Mouse (Mus musculus): ENCODE measurements around the gene Scgb3a1. TPM values are rescaled to one million over a fixed set of nuclear protein-coding genes. Genes with fewer than 3 reads are reported as not detected.

Gene Scgb3a1
- polyA plus RNA-seq, 1 experiment, result 0.38 TPM

DNA sequence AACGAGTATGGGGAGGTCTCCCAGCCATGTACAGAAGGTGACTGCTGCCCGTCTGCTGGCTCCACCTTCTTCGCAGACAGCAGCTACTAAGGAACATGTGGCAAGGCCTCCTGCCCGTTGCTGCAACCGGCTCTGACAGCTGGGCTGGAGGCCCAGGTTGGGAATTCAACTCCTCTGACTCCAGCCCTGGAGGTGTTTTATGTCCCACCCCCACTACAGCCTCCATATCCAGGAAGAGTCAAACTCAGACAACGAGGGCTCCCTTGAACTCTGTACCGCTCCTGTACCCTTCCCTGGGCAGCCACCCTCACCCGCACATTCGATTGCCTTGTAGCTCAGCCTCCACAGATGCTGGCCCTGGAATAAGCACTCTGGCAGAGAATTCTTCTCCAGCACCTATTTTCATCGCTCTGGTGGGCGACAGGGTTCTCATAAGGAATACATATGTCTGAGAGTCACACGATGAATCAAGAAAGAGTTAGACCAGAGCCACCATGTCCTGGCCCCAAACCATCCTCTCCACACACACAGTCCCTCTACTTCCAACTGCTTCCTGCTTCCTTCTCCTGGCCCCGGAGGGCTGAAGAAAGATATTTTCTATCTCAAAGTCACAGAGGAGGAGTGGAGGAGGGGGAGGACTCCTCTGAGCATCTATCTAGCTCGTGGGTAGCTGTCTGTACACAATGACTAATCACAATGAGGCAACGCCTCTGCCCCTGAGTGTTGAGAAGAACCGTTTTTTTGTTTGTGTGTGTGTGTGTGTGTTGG lies 12.2 kb upstream of the Scgb3a1 start:
- peaks cover 5% of the 10 kb centered on the region for H3K4me1 ChIP-seq (ENCODE audit: control insufficient read depth, insufficient read depth, low read length)
- H3K27ac ChIP-seq (ENCODE audit: control insufficient read depth, insufficient read depth, low read depth, low read length), result 0 out of 2 replicates have a peak overlapping the region, but pooled peaks have one; percentile 5
- H3K36me3 ChIP-seq (ENCODE audit: control insufficient read depth, insufficient read depth, low read length), result no peaks in the 10 kb centered on the region
- TF ChIP-seq POLR2A (IDR thresholded peaks at IDR 0.05; ENCODE audit: control insufficient read depth, low read depth, low read length) (no peak), CTCF (IDR thresholded peaks at IDR 0.05; ENCODE audit: control insufficient read depth, insufficient read depth, insufficient replicate concordance, low read depth, low read length) (no peak)
- H3K27me3 ChIP-seq (ENCODE audit: control insufficient read depth, insufficient read depth, low read length), result no peaks in the 10 kb centered on the region
- H3K4me3 ChIP-seq (ENCODE audit: control insufficient read depth, low read depth, low read length), result no peak overlapping the region

GRCm38 (mm10) chr11:49651762-49652322 lies 11.6 kb upstream of the Scgb3a1 start:
- Histone ChIP-seq H3K4me3 (ENCODE audit: control insufficient read depth, low read depth, low read length) (no peak overlapping the region), H3K36me3 (ENCODE audit: control insufficient read depth, insufficient read depth, low read length) (no peaks in the 10 kb centered on the region), H3K27ac (ENCODE audit: control insufficient read depth, insufficient read depth, low read depth, low read length) (no peak overlapping the region), H3K27me3 (ENCODE audit: control insufficient read depth, insufficient read depth, low read length) (no peaks in the 10 kb centered on the region), H3K4me1 (ENCODE audit: control insufficient read depth, insufficient read depth, low read length) (peaks cover 5% of the 10 kb centered on the region)
- TF ChIP-seq CTCF (IDR thresholded peaks at IDR 0.05; ENCODE audit: control insufficient read depth, insufficient read depth, insufficient replicate concordance, low read depth, low read length), result no peak
- TF ChIP-seq POLR2A (IDR thresholded peaks at IDR 0.05; ENCODE audit: control insufficient read depth, low read depth, low read length), result no peak

DNA sequence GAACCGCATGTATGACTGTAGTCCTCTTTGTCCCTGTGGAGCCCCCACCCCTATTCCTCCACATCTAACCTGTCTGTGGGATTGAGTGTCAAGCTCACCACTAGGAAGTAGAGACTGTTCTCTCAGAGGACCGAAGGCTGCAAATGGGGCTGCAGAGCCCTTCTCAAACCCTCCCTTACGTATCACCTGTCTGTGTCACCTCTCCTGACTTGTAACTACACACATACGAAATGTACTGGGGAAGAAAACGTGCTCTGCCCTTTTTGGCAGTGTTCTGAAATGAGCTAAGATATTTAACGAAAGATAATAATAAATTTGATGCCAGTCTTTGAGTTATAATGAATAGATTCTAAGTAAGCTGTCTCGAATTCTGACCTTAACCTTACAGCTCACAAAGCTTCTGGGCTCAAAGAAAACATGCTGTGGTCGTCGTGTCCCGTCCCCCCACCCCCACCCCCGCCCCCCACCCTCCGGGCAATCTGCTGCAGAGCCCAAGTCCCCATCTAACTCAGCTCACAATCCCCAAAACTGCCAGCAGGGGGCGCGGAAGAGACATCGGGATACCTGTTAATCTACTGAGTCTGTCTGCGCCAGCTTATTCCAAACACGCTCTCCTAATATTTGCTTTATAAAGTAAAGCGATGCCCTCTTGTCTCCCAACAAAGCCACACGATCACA lies 10.9 kb upstream of the Scgb3a1 start:
- TF ChIP-seq CTCF (IDR thresholded peaks at IDR 0.05; ENCODE audit: control insufficient read depth, insufficient read depth, insufficient replicate concordance, low read depth, low read length), result peak; percentile 78; the same call in 1 of the 2 replicates
- TF ChIP-seq POLR2A (IDR thresholded peaks at IDR 0.05; ENCODE audit: control insufficient read depth, low read depth, low read length), result no peak

DNA sequence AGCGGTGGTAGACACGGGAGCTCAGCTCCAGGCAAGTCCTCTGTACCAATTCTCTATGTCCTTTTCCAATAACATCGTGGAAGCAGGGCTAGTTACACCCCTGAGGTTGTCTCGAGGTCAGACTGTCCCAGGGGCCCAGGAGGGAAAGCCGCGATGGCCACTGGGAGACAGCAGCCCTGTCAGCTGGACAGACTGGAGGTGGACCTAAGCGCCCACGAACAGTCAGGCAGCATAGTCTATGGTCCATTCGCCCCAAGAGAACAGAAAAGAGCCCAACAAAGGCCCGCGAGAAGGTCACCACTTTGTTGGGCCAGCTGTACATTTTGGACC lies 10.4 kb upstream of the Scgb3a1 start:
- Histone ChIP-seq H3K27ac (ENCODE audit: control insufficient read depth, insufficient read depth, low read depth, low read length) (no peak overlapping the region), H3K27me3 (ENCODE audit: control insufficient read depth, insufficient read depth, low read length) (no peaks in the 10 kb centered on the region), H3K36me3 (ENCODE audit: control insufficient read depth, insufficient read depth, low read length) (no peaks in the 10 kb centered on the region), H3K4me3 (ENCODE audit: control insufficient read depth, low read depth, low read length) (peak overlapping the region; percentile 26; the same call in 1 of the 2 replicates), H3K4me1 (ENCODE audit: control insufficient read depth, insufficient read depth, low read length) (peaks cover 8% of the 10 kb centered on the region)
- TF ChIP-seq CTCF (IDR thresholded peaks at IDR 0.05; ENCODE audit: control insufficient read depth, insufficient read depth, insufficient replicate concordance, low read depth, low read length) (no peak), POLR2A (IDR thresholded peaks at IDR 0.05; ENCODE audit: control insufficient read depth, low read depth, low read length) (no peak)

More for the DNA sequence above, 10.9 kb upstream of the Scgb3a1 start:
- Histone ChIP-seq H3K4me1 (ENCODE audit: control insufficient read depth, insufficient read depth, low read length) (peaks cover 5% of the 10 kb centered on the region), H3K4me3 (ENCODE audit: control insufficient read depth, low read depth, low read length) (peak overlapping the region; percentile 26; the same call in 1 of the 2 replicates), H3K36me3 (ENCODE audit: control insufficient read depth, insufficient read depth, low read length) (no peaks in the 10 kb centered on the region), H3K27me3 (ENCODE audit: control insufficient read depth, insufficient read depth, low read length) (no peaks in the 10 kb centered on the region), H3K27ac (ENCODE audit: control insufficient read depth, insufficient read depth, low read depth, low read length) (no peak overlapping the region)

DNA sequence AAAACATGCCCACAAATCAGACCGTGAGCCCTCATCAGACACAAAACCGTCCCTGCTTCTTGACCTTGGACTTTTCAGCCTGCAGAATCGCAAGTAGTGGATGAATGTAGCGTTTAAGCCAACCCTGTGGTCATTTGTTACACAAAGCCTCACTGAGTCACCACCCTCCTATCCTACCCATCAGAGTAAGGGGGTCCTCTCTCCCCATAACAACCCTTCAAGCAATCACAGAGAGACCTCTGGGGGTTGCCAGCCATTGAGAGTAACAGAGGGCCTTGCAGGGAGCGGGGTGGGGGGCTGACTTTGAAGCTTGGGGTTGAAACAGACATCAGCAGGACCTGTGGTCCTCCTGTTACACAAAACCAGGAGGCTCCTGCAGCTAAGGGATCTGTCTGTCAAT lies 8.8 kb upstream of the Scgb3a1 start:
- Histone ChIP-seq H3K27me3 (ENCODE audit: control insufficient read depth, insufficient read depth, low read length) (no peaks in the 10 kb centered on the region), H3K4me3 (ENCODE audit: control insufficient read depth, low read depth, low read length) (no peak overlapping the region), H3K36me3 (ENCODE audit: control insufficient read depth, insufficient read depth, low read length) (no peaks in the 10 kb centered on the region), H3K27ac (ENCODE audit: control insufficient read depth, insufficient read depth, low read depth, low read length) (no peak overlapping the region), H3K4me1 (ENCODE audit: control insufficient read depth, insufficient read depth, low read length) (peaks cover 8% of the 10 kb centered on the region)
- TF ChIP-seq CTCF (IDR thresholded peaks at IDR 0.05; ENCODE audit: control insufficient read depth, insufficient read depth, insufficient replicate concordance, low read depth, low read length) (no peak), POLR2A (IDR thresholded peaks at IDR 0.05; ENCODE audit: control insufficient read depth, low read depth, low read length) (no peak)

- TF ChIP-seq CTCF (IDR thresholded peaks at IDR 0.05; ENCODE audit: control insufficient read depth, insufficient read depth, insufficient replicate concordance, low read depth, low read length) (no peak), POLR2A (IDR thresholded peaks at IDR 0.05; ENCODE audit: control insufficient read depth, low read depth, low read length) (no peak)
- Histone ChIP-seq H3K4me3 (ENCODE audit: control insufficient read depth, low read depth, low read length) (no peak overlapping the region), H3K27ac (ENCODE audit: control insufficient read depth, insufficient read depth, low read depth, low read length) (no peak overlapping the region)
These were observed 7.9 kb upstream of the Scgb3a1 start for GRCm38 (mm10) chr11:49655501-49655900.

GRCm38 (mm10) chr11:49658065-49658464 lies 5.3 kb upstream of the Scgb3a1 start:
- Histone ChIP-seq H3K27ac (ENCODE audit: control insufficient read depth, insufficient read depth, low read depth, low read length) (0 out of 2 replicates have a peak overlapping the region, but pooled peaks have one; percentile 11), H3K4me1 (ENCODE audit: control insufficient read depth, insufficient read depth, low read length) (peaks cover 7% of the 10 kb centered on the region), H3K36me3 (ENCODE audit: control insufficient read depth, insufficient read depth, low read length) (no peaks in the 10 kb centered on the region), H3K27me3 (ENCODE audit: control insufficient read depth, insufficient read depth, low read length) (no peaks in the 10 kb centered on the region), H3K4me3 (ENCODE audit: control insufficient read depth, low read depth, low read length) (no peak overlapping the region)
- TF ChIP-seq CTCF (IDR thresholded peaks at IDR 0.05; ENCODE audit: control insufficient read depth, insufficient read depth, insufficient replicate concordance, low read depth, low read length) (no peak), POLR2A (IDR thresholded peaks at IDR 0.05; ENCODE audit: control insufficient read depth, low read depth, low read length) (no peak)

More at GRCm38 (mm10) chr11:49655501-49655900, 7.9 kb upstream of the Scgb3a1 start:
- Histone ChIP-seq H3K27me3 (ENCODE audit: control insufficient read depth, insufficient read depth, low read length) (no peaks in the 10 kb centered on the region), H3K4me1 (ENCODE audit: control insufficient read depth, insufficient read depth, low read length) (peaks cover 8% of the 10 kb centered on the region), H3K36me3 (ENCODE audit: control insufficient read depth, insufficient read depth, low read length) (no peaks in the 10 kb centered on the region)

Data from testis, adult 2 months (tissue).